Mouse (Mus musculus): Measurements from ENCODE around the gene Olfr898.

- TF ChIP-seq HCFC1 (IDR thresholded peaks at IDR 0.05; ENCODE audit: borderline replicate concordance, insufficient read depth, low read length) (no peak), ZNF384 (IDR thresholded peaks at IDR 0.05; ENCODE audit: low read depth, low read length) (no peak)
These were observed 53.2 kb downstream of the Olfr898 start, which contains the start of gene Olfr147 for GRCm38 (mm10) chr9:38401398-38401797.

Data from ES-E14 (cell line).